Mouse (Mus musculus): ENCODE measurements around the gene Dph5. TPM values are rescaled to one million over a fixed set of nuclear protein-coding genes. Genes with fewer than 3 reads are reported as not detected.

The Dph5 gene
- polyA plus RNA-seq, 1 experiment from 2014 or later: 26.5 TPM

- Histone ChIP-seq H3K4me1 (peaks cover 6% of the 10 kb centered on the region; the same call in 1 of the 2 replicates), H3K27me3 (no peaks in the 10 kb centered on the region), H3K4me2 (no peak overlapping the region), H3K9me3 (no peaks in the 10 kb centered on the region), H3K27ac (peak overlapping the region; percentile 76), H3K36me3 (peaks cover 10% of the 10 kb centered on the region), H3K4me3 (no peak overlapping the region), H3K9ac (no peak overlapping the region)
- ATAC-seq (ENCODE audit: insufficient number of reproducible peaks, low FRiP score, low TSS enrichment, low read depth): peak; percentile 78; the same call in 1 of the 2 replicates
- WGBS: 31% methylated on average over 4 of the region's 4 CpGs
These were observed 74.4 kb downstream of the Dph5 start for GRCm38 (mm10) chr3:115962028-115962415.

GRCm38 (mm10) chr3:115963597-115963996 is 76.0 kb downstream of the Dph5 start:
- H3K27ac ChIP-seq: no peak overlapping the region
- H3K27me3 ChIP-seq: no peaks in the 10 kb centered on the region
- no peak overlapping the region for H3K9ac ChIP-seq
- WGBS: 83% methylated on average over 1 of the region's 1 CpGs
- peaks cover under 1% of the 10 kb centered on the region for H3K36me3 ChIP-seq
- H3K4me3 ChIP-seq: no peak overlapping the region
- H3K4me2 ChIP-seq: no peak overlapping the region
- no peaks in the 10 kb centered on the region for H3K9me3 ChIP-seq
- no peak for ATAC-seq (ENCODE audit: insufficient number of reproducible peaks, low FRiP score, low TSS enrichment, low read depth)
- H3K4me1 ChIP-seq: peaks cover 6% of the 10 kb centered on the region; the same call in 1 of the 2 replicates

GRCm38 (mm10) chr3:115964071-115964470 is 76.4 kb downstream of the Dph5 start:
- no peak for ATAC-seq (ENCODE audit: insufficient number of reproducible peaks, low FRiP score, low TSS enrichment, low read depth)
- 61% methylated on average over 5 of the region's 5 CpGs for WGBS

GRCm38 (mm10) chr3:115968745-115969530 is 81.3 kb downstream of the Dph5 start:
- H3K4me1 ChIP-seq: no peaks in the 10 kb centered on the region
- no peaks in the 10 kb centered on the region for H3K9me3 ChIP-seq
- H3K27me3 ChIP-seq: no peaks in the 10 kb centered on the region
- H3K27ac ChIP-seq: peak overlapping the region; percentile 47
- peaks cover 27% of the 10 kb centered on the region for H3K36me3 ChIP-seq
- no peak overlapping the region for H3K9ac ChIP-seq
- H3K4me3 ChIP-seq: no peak overlapping the region
- peak; percentile 86 for ATAC-seq (ENCODE audit: insufficient number of reproducible peaks, low FRiP score, low TSS enrichment, low read depth)
- no peak overlapping the region for H3K4me2 ChIP-seq
- 78% methylated on average over 10 of the region's 10 CpGs for WGBS

More at GRCm38 (mm10) chr3:115964071-115964470, 76.4 kb downstream of the Dph5 start:
- Histone ChIP-seq H3K4me2 (no peak overlapping the region), H3K9me3 (no peaks in the 10 kb centered on the region), H3K4me1 (peaks cover 6% of the 10 kb centered on the region; the same call in 1 of the 2 replicates), H3K9ac (no peak overlapping the region), H3K27me3 (no peaks in the 10 kb centered on the region), H3K36me3 (no peaks in the 10 kb centered on the region), H3K4me3 (no peak overlapping the region), H3K27ac (no peak overlapping the region)

GRCm38 (mm10) chr3:115971045-115971785 is 83.6 kb downstream of the Dph5 start:
- Histone ChIP-seq H3K4me3 (no peak overlapping the region), H3K4me2 (no peak overlapping the region), H3K9me3 (no peaks in the 10 kb centered on the region), H3K27me3 (no peaks in the 10 kb centered on the region), H3K36me3 (peaks cover 40% of the 10 kb centered on the region), H3K9ac (no peak overlapping the region), H3K4me1 (no peaks in the 10 kb centered on the region), H3K27ac (no peak overlapping the region)
- 91% methylated on average over 20 of the region's 20 CpGs for WGBS
- ATAC-seq (ENCODE audit: insufficient number of reproducible peaks, low FRiP score, low TSS enrichment, low read depth): no peak

- Histone ChIP-seq H3K9me3 (no peaks in the 10 kb centered on the region), H3K9ac (no peak overlapping the region), H3K27me3 (no peaks in the 10 kb centered on the region), H3K4me2 (no peak overlapping the region), H3K4me3 (no peak overlapping the region), H3K27ac (no peak overlapping the region), H3K36me3 (peaks cover 42% of the 10 kb centered on the region), H3K4me1 (no peaks in the 10 kb centered on the region)
- no peak for ATAC-seq (ENCODE audit: insufficient number of reproducible peaks, low FRiP score, low TSS enrichment, low read depth)
- 86% methylated on average over 14 of the region's 14 CpGs for WGBS
These were observed 84.4 kb downstream of the Dph5 start for GRCm38 (mm10) chr3:115971891-115972646.

- WGBS: 94% methylated on average over 6 of the region's 6 CpGs
- no peaks in the 10 kb centered on the region for H3K9me3 ChIP-seq
- no peak overlapping the region for H3K9ac ChIP-seq
- no peak overlapping the region for H3K4me2 ChIP-seq
- no peaks in the 10 kb centered on the region for H3K4me1 ChIP-seq
- ATAC-seq (ENCODE audit: insufficient number of reproducible peaks, low FRiP score, low TSS enrichment, low read depth): no peak
- peaks cover 49% of the 10 kb centered on the region for H3K36me3 ChIP-seq
- H3K27me3 ChIP-seq: no peaks in the 10 kb centered on the region
- no peak overlapping the region for H3K4me3 ChIP-seq
- no peak overlapping the region for H3K27ac ChIP-seq
These were observed 86.6 kb downstream of the Dph5 start for GRCm38 (mm10) chr3:115974228-115974627.

- ATAC-seq (ENCODE audit: insufficient number of reproducible peaks, low FRiP score, low TSS enrichment, low read depth): no peak
- WGBS: 94% methylated on average over 10 of the region's 10 CpGs
- no peaks in the 10 kb centered on the region for H3K27me3 ChIP-seq
- H3K4me3 ChIP-seq: no peak overlapping the region
- H3K9ac ChIP-seq: no peak overlapping the region
- H3K4me1 ChIP-seq: no peaks in the 10 kb centered on the region
- H3K27ac ChIP-seq: no peak overlapping the region
- H3K9me3 ChIP-seq: no peaks in the 10 kb centered on the region
- H3K4me2 ChIP-seq: no peak overlapping the region
- peaks cover 52% of the 10 kb centered on the region for H3K36me3 ChIP-seq
These were observed 87.4 kb downstream of the Dph5 start for GRCm38 (mm10) chr3:115974995-115975394.

GRCm38 (mm10) chr3:115979000-115979399 is 91.4 kb downstream of the Dph5 start:
- Histone ChIP-seq H3K9me3 (no peaks in the 10 kb centered on the region), H3K27ac (no peak overlapping the region), H3K4me3 (no peak overlapping the region), H3K9ac (no peak overlapping the region), H3K4me1 (no peaks in the 10 kb centered on the region), H3K27me3 (no peaks in the 10 kb centered on the region), H3K36me3 (peaks cover 44% of the 10 kb centered on the region), H3K4me2 (no peak overlapping the region)
- no peak for ATAC-seq (ENCODE audit: insufficient number of reproducible peaks, low FRiP score, low TSS enrichment, low read depth)
- 8% methylated on average over 1 of the region's 1 CpGs for WGBS

GRCm38 (mm10) chr3:115983217-115983616 is 95.6 kb downstream of the Dph5 start:
- WGBS: 90% methylated on average over 8 of the region's 8 CpGs
- Histone ChIP-seq H3K9me3 (no peaks in the 10 kb centered on the region), H3K4me1 (no peaks in the 10 kb centered on the region), H3K4me2 (no peak overlapping the region), H3K27ac (no peak overlapping the region), H3K9ac (no peak overlapping the region), H3K36me3 (peaks cover 46% of the 10 kb centered on the region), H3K27me3 (no peaks in the 10 kb centered on the region), H3K4me3 (no peak overlapping the region)
- ATAC-seq (ENCODE audit: insufficient number of reproducible peaks, low FRiP score, low TSS enrichment, low read depth): no peak
